In genomic region chr15:92271801-92272365, GRCm38 (mm10) we compare ENCODE assay signal across 17 mouse cellular contexts.
"Had no signal": no experiment of that assay in that cellular context is flagged by ENCODE, and none has a peak within 500 bp of the region (broad histone marks: within the 10 kb centered on the region; RNA-seq: fewer than 3 reads in every experiment).

No protein-coding gene starts in this region.

- H3K36me3 ChIP-seq: midbrain, embryonic 10.5 days; midbrain, embryonic 12.5 days; neural tube, embryonic 12.5 days had no signal

- H3K27me3 ChIP-seq: midbrain, embryonic 12.5 days; neural tube, embryonic 12.5 days had no signal

- H3K4me1 ChIP-seq: midbrain, embryonic 10.5 days; midbrain, embryonic 12.5 days; neural tube, embryonic 12.5 days had no signal

- H3K4me2 ChIP-seq: lung, embryonic 14.5 days; midbrain, embryonic 12.5 days; neural tube, embryonic 12.5 days had no signal

- DNase-seq: lung, adult 18-20 months; lung, embryonic 14.5 days; lung, postnatal 10 days; lung, postnatal 4 days; midbrain, embryonic 14.5 days; right cerebral cortex, postnatal 25 days; right cerebral cortex, postnatal 4 days; spleen, adult 18-20 months; thymus, adult 18-20 months; thymus, postnatal 14 days; thymus, postnatal 36 days had no signal

- ATAC-seq: midbrain, embryonic 16.5 days had no signal

- H3K27ac ChIP-seq: liver, embryonic 14.5 days; midbrain, embryonic 10.5 days; midbrain, embryonic 12.5 days; neural tube, embryonic 12.5 days had no signal

- H3K4me3 ChIP-seq: midbrain, embryonic 10.5 days; midbrain, embryonic 12.5 days; myocyte; neural tube, embryonic 12.5 days had no signal

- H3K9me3 ChIP-seq: midbrain, embryonic 10.5 days; midbrain, embryonic 12.5 days; neural tube, embryonic 12.5 days had no signal

- H3K9ac ChIP-seq: liver, embryonic 14.5 days; lung, embryonic 14.5 days; midbrain, embryonic 12.5 days; neural tube, embryonic 12.5 days had no signal
